Mouse (Mus musculus) forebrain, embryonic 10.5 days (tissue): ENCODE measurements around the gene Selenbp2. TPM values are rescaled to one million over a fixed set of nuclear protein-coding genes. Genes with fewer than 3 reads are reported as not detected.
A peak's percentile ranks its signal among the peaks of the same experiment; 100 is the strongest.
"Not testable (repeated sequence)": the region's sequence is repeated elsewhere in the genome, so short reads cannot be mapped to it uniquely, and the experiment has no call there.

Experiments
- DNase-seq: peaks from one replicate; pipeline ENCODE4 v3.0.0-alpha.2; 2017; ENCODE audit warnings: low spot score; ENCODE audit errors: extremely low spot score
- H3K27ac ChIP-seq: fragments of 300-500 bp; sonication (generic); 2 replicates; pipeline ENCODE4 v1.5.1; 2016; ENCODE audit warnings: mild to moderate bottlenecking
- H3K27me3 ChIP-seq: fragments of 300-500 bp; sonication (generic); 2 replicates; pipeline ENCODE4 v1.6.1; 2016; ENCODE audit warnings: mild to moderate bottlenecking; ENCODE audit not compliant: poor library complexity, severe bottlenecking
- H3K36me3 ChIP-seq: fragments of 300-500 bp; sonication (generic); replicated peaks from 2 replicates; pipeline ENCODE4 v1.6.1; 2016; ENCODE audit warnings: mild to moderate bottlenecking, moderate library complexity
- H3K4me1 ChIP-seq: fragments of 300-500 bp; sonication (generic); 2 replicates; pipeline ENCODE4 v1.6.1; 2016
- H3K4me3 ChIP-seq: fragments of 300-500 bp; sonication (generic); 2 replicates; pipeline ENCODE4 v1.5.1; 2016; ENCODE audit warnings: mild to moderate bottlenecking, moderate library complexity
- H3K9me3 ChIP-seq: fragments of 300-500 bp; sonication (generic); 2 replicates; pipeline ENCODE4 v1.6.1; 2016; ENCODE audit warnings: mild to moderate bottlenecking, moderate library complexity
- WGBS: fragments of 180-500 bp; shearing (Covaris S2); methylation state at CpG from one replicate; pipeline ENCODE4 v1.1.7; 2016; 5-methylcytosine and 5-hydroxymethylcytosine counted together
- polyA plus RNA-seq: library from polyadenylated mRNA; unstranded; fragments of >200 nt; fragmentation: Nextera tagmentation; extraction: Ambion mirVana; gene quantifications from 2 replicates; pipeline ENCODE4 v1.2.1, GENCODE M21; 2016

Selenbp2 gene
- polyA plus RNA-seq: not detected in 2 replicates

DNA sequence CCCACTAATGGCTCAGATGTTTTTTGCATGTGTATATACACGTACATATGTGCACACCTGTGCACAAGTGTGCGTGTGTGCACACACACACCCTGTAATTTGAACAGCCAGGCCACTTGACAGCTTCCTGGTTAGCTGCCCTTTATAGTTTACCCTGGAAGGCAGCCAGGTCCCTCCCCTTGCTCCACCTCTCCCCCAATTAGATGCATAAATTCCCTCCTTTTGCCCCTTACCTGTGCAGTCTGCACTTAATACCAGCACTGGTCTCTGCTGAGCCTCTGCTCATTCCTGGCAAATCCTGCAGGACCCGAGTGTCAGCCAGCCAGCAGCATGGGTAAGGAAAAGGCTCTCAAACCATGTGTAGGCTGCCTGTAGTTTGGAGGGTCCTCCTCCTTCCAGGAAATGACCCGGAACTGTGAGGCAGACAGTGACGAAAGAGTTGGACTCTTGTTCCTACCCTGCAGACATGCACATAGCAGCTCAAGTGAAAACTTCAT, at the start of gene Selenbp2:
Gene Selenbp2 (plus strand): TSS at position 228 of the 497 bp plus-strand sequence.
- Histone ChIP-seq H3K36me3 (no peaks in the 10 kb centered on the region), H3K9me3 (no peaks in the 10 kb centered on the region), H3K4me3 (no peak within 1 kb of the TSS), H3K27me3 (no peaks in the 10 kb centered on the region), H3K27ac (no peak within 1 kb of the TSS), H3K4me1 (peaks cover 10% of the 10 kb centered on the region)
- no peak for DNase-seq
- 82% methylated on average over 5 of the region's 5 CpGs for WGBS

GRCm38 (mm10) chr3:94648755-94649590, 44.4 kb upstream of the Selenbp2 start:
- 46% methylated on average over 6 of the region's 6 CpGs for WGBS
- Histone ChIP-seq H3K36me3 (no peaks in the 10 kb centered on the region), H3K27ac (peak overlapping the region; percentile 76), H3K4me3 (no peak overlapping the region), H3K9me3 (no peaks in the 10 kb centered on the region), H3K4me1 (peaks cover 26% of the 10 kb centered on the region), H3K27me3 (no peaks in the 10 kb centered on the region)
- no peak for DNase-seq

DNA sequence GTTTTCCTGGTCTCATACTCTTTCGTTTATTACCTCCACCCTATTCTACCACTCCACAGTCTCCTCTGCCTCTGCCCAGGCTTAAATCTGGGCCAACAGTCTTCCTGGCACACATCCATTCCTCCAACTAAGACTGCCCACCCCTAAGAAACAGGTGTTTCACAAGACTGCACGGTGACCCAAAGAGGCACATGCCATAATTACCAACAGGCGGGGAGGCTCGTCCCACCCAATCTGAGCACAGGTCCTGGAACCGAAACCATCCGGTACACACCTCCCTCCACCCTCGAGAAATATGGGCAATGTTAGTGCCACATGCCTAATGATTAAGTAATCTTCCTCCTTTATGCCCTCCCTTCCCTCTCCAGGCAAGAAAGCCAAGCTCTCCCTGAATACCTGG, 42.9 kb upstream of the Selenbp2 start:
- no peaks in the 10 kb centered on the region for H3K27me3 ChIP-seq
- peaks cover 26% of the 10 kb centered on the region for H3K4me1 ChIP-seq
- H3K4me3 ChIP-seq: no peak overlapping the region
- H3K36me3 ChIP-seq: no peaks in the 10 kb centered on the region
- H3K9me3 ChIP-seq: no peaks in the 10 kb centered on the region
- 82% methylated on average over 7 of the region's 7 CpGs for WGBS
- H3K27ac ChIP-seq: no peak overlapping the region
- no peak for DNase-seq

GRCm38 (mm10) chr3:94653967-94654366, 39.4 kb upstream of the Selenbp2 start:
- H3K9me3 ChIP-seq, H3K36me3 ChIP-seq, H3K4me3 ChIP-seq, H3K27ac ChIP-seq, DNase-seq: not testable (repeated sequence)
- Histone ChIP-seq H3K4me1 (peaks cover 32% of the 10 kb centered on the region), H3K27me3 (peaks cover 17% of the 10 kb centered on the region)
- WGBS: 69% methylated on average over 1 of the region's 1 CpGs

DNA sequence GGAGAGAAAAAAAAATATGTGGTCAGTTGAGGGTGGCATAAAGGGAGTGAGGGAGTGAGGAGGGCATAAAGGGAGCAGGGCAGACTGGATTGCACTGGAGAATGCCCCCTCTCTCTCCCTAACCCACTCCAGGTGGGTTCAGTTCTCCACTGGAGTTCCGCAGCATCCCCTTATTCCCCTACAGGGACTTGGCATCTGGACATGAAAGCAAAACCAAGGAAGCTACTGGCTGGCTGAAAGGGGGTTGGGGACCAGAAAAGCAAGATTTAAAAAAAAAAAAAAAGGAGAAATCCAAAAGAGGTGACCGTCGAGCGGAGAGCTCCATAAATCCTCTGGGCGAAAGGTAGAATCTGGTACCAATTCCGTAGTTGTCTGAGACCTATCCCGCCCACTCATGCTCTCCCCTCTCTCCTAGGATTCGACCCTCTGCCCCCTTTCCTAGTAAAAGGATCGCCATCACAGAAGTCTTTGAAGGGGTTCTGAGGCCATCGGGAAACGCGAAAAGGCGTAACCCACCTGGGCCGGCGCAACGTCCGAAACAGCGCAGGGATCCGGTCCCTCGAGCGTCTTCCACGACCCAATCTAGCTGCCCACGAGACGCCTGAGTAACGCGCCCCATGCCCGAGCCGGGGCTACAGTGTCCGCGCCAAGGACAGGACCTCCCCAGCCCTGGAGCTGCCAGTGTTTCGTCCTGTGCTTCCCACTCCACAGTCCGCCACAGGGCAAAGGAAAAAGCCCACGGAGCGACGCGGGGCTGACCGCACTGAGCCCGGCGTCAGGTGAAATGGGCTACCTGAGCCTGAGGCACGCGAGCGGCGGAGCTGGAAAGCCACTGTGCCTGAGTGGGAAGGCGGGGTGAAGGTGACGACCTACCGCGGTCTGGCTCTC, 35.3 kb upstream of the Selenbp2 start:
- H3K4me3 ChIP-seq: peak overlapping the region; percentile 52
- DNase-seq, H3K9me3 ChIP-seq, H3K36me3 ChIP-seq, H3K27ac ChIP-seq: not testable (repeated sequence)
- WGBS: 2% methylated on average over 28 of the region's 47 CpGs
- peaks cover 25% of the 10 kb centered on the region for H3K27me3 ChIP-seq
- peaks cover 14% of the 10 kb centered on the region for H3K4me1 ChIP-seq

GRCm38 (mm10) chr3:94658740-94659095, 34.6 kb upstream of the Selenbp2 start, which contains the start of gene Tuft1:
Gene Tuft1, minus strand, starts transcription at chr3:94658872.
- Histone ChIP-seq H3K4me3 (peak within 1 kb of the TSS; percentile 52), H3K4me1 (peaks cover 13% of the 10 kb centered on the region), H3K27me3 (peaks cover 25% of the 10 kb centered on the region)
- not testable (repeated sequence) for DNase-seq, H3K27ac ChIP-seq, H3K36me3 ChIP-seq, H3K9me3 ChIP-seq
- WGBS: under 1% methylated on average over 25 of the region's 33 CpGs

DNA sequence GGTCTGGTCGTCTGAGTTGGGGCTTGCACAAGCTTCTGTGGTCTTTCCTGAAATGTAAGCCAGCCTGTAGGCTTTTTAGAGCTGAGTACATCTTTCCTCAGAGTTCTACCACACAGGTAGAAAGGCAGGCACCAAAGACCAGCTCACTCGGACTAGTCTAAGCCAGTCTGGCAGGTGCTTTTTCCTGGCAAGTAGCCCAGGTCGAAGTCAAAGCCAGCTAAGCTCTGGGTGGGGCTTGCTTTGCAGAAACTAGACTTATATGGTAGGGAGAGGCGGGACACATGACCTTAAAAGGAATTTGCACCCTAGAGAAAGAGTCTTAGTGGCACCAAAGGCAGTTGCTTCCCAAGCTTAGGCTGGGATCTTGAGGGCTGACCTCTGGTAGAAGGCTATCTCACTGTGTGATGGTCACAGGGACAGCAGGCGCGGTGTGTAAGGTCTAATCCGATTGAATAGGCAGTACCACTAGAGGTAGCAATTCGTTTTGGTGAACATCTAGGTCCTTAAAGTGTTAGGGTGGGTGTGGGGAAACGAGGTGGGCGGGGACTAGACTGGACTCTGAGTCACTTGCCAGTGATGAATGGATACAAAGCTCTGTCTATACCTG, 34.1 kb upstream of the Selenbp2 start:
- not testable (repeated sequence) for H3K36me3 ChIP-seq, H3K9me3 ChIP-seq, DNase-seq, H3K27ac ChIP-seq
- Histone ChIP-seq H3K27me3 (peaks cover 25% of the 10 kb centered on the region), H3K4me1 (peaks cover 13% of the 10 kb centered on the region), H3K4me3 (peak overlapping the region; percentile 30)
- 24% methylated on average over 8 of the region's 10 CpGs for WGBS

GRCm38 (mm10) chr3:94660841-94661240, 32.5 kb upstream of the Selenbp2 start:
- peaks cover 25% of the 10 kb centered on the region for H3K27me3 ChIP-seq
- not testable (repeated sequence) for H3K36me3 ChIP-seq, DNase-seq, H3K27ac ChIP-seq, H3K4me3 ChIP-seq, H3K9me3 ChIP-seq
- H3K4me1 ChIP-seq: peaks cover 13% of the 10 kb centered on the region
- WGBS: 87% methylated on average over 2 of the region's 2 CpGs

DNA sequence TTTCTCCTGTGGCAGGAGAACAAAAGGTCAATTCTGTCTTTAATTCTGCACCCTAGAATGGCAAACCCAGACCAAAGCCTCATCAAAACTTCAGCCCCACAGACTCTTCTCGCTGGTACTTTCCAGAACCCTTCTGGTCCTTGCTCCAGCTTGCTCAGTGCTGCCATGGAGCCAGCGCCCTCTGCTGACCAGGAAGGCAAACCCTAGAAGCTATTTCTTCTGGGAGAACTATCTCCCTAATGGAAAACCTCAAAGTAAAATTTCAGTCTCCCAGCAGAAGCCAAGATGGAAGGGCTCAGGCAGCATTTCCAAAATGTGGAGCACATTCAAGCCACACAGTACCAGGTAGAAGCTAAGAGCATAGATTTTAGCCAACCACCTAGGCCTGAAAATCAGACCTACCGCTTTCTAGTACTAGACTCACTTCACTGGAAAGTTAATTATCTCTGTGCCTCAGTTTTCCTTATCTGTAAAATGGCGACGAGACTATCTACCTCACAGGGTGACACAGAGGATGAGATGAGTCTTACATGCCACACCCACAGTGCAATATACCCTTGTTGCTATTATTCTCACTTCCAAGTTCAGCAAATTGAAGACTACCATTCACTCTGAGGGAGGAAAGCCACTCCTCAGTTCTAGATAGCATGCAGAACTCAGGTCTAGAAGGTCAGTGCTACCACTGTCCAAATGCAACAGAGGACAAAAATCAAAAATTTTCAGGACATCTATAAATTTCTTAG, 28.1 kb upstream of the Selenbp2 start:
- not testable (repeated sequence) for H3K36me3 ChIP-seq, H3K9me3 ChIP-seq, DNase-seq, H3K4me3 ChIP-seq, H3K4me1 ChIP-seq, H3K27ac ChIP-seq, H3K27me3 ChIP-seq
- WGBS: 59% methylated on average over 5 of the region's 5 CpGs

- not testable (repeated sequence) for H3K9me3 ChIP-seq, H3K27me3 ChIP-seq, DNase-seq, H3K27ac ChIP-seq, H3K36me3 ChIP-seq, H3K4me3 ChIP-seq, H3K4me1 ChIP-seq
- 35% methylated on average over 7 of the region's 7 CpGs for WGBS
Measured at GRCm38 (mm10) chr3:94665896-94666295, 27.5 kb upstream of the Selenbp2 start.

DNA sequence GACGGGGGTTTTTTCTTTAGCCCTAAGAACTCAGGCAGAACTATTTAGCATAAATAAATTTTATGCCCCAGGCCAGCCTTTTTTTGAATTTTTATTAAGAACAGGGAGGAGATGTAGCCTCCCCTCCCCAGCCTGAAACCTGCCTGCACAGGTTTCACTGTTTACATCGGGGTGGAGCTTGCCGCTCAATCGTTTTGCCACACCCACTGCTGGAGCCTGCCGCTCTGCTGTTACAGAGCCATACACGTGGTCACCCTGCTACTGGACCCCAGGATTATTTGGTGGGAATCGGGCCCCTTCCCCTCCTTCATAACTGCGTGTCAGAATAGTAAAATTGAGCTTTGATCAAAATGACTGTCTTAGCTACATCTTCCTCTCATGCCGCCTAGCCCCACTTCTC, 18.3 kb upstream of the Selenbp2 start:
- H3K36me3 ChIP-seq, H3K27me3 ChIP-seq, DNase-seq, H3K27ac ChIP-seq, H3K9me3 ChIP-seq, H3K4me3 ChIP-seq, H3K4me1 ChIP-seq: not testable (repeated sequence)
- WGBS: 88% methylated on average over 9 of the region's 9 CpGs

GRCm38 (mm10) chr3:94679351-94679841, 14.0 kb upstream of the Selenbp2 start:
- DNase-seq: no peak
- 77% methylated on average over 8 of the region's 8 CpGs for WGBS
- H3K9me3 ChIP-seq: no peaks in the 10 kb centered on the region

More at GRCm38 (mm10) chr3:94679351-94679841, 14.0 kb upstream of the Selenbp2 start:
- Histone ChIP-seq H3K4me3 (no peak overlapping the region), H3K4me1 (peaks cover 5% of the 10 kb centered on the region), H3K27ac (no peak overlapping the region), H3K36me3 (no peaks in the 10 kb centered on the region), H3K27me3 (no peaks in the 10 kb centered on the region; the same call in 1 of the 2 replicates)
